Mouse (Mus musculus): Measurements from ENCODE around the gene Kctd11. TPM values are rescaled to one million over a fixed set of nuclear protein-coding genes. Genes with fewer than 3 reads are reported as not detected.

The Kctd11 gene
- total RNA-seq, 2 experiments from 2014 or later, result 3.6 to 6.0 TPM

Small RNA genes lying within 50 kb of the gene (microRNA-seq; reads per million reads assigned to microRNA genes)
- 0 to 0.95 reads per million in 2 experiments for gene Mir6924 (ENCODE audit: borderline number of aligned reads in 2 of 2)

Other genes starting within 250 kb of the Kctd11 start
- 10 to 100 TPM; 83.5 to 90.2 TPM for gene Fxr2, start 248.4 kb downstream of the Kctd11 start, total RNA-seq (2021)
- gene Sox15, start 226.1 kb downstream of the Kctd11 start, total RNA-seq (2021), result not detected
- gene Mpdu1, start 218.8 kb downstream of the Kctd11 start, total RNA-seq (2021), result 100 to 1,000 TPM in 1 of 2 experiments, 10 to 100 TPM in 1; 95.7 to 117 TPM
- 10 to 100 TPM; 20.5 to 36.7 TPM for gene Cd68, start 215.3 kb downstream of the Kctd11 start, total RNA-seq (2021)
- gene Eif4a1, start 209.0 kb downstream of the Kctd11 start, total RNA-seq (2021), result 100 to 1,000 TPM; 584 to 655 TPM
- 10 to 100 TPM; 69.0 to 79.8 TPM for gene Senp3, start 199.3 kb downstream of the Kctd11 start, total RNA-seq (2021)
- gene Tnfsf13, start 195.6 kb downstream of the Kctd11 start, total RNA-seq (2021), result 1 to 10 TPM; 2.8 to 5.3 TPM
- gene Tnfsf12, start 185.6 kb downstream of the Kctd11 start, total RNA-seq (2021), result 10 to 100 TPM; 23.7 to 26.2 TPM
- 1 to 10 TPM; 3.6 to 4.9 TPM for gene Tnfsfm13, start 185.3 kb downstream of the Kctd11 start, total RNA-seq (2021)
- 10 to 100 TPM; 55.4 to 79.7 TPM for gene Polr2a, start 122.8 kb downstream of the Kctd11 start, total RNA-seq (2021)
- gene Slc35g3, start 119.4 kb downstream of the Kctd11 start, total RNA-seq (2021), result not detected
- gene Zbtb4, start 115.5 kb downstream of the Kctd11 start, total RNA-seq (2021), result 10 to 100 TPM; 48.2 to 71.4 TPM
- 1 to 10 TPM; 1.3 to 3.9 TPM for gene Chrnb1, start 85.5 kb downstream of the Kctd11 start, total RNA-seq (2021)
- 10 to 100 TPM in 1 of 2 experiments, 1 to 10 TPM in 1; 3.0 to 13.0 TPM for gene Fgf11, start 79.5 kb downstream of the Kctd11 start, total RNA-seq (2021)
- gene Tmem102, start 75.8 kb downstream of the Kctd11 start, total RNA-seq (2021), result under 1 TPM; 0.36 to 0.51 TPM
- gene Gm39566, start 66.1 kb downstream of the Kctd11 start, total RNA-seq (2021), result not detected
- not detected for gene Spem2, start 62.9 kb downstream of the Kctd11 start, total RNA-seq (2021)
- not detected for gene Spem1, start 59.2 kb downstream of the Kctd11 start, total RNA-seq (2021)
- 10 to 100 TPM; 19.7 to 24.9 TPM for gene Nlgn2, start 43.6 kb downstream of the Kctd11 start, total RNA-seq (2021)
- gene Tmem256, start 42.9 kb downstream of the Kctd11 start, total RNA-seq (2021), result 100 to 1,000 TPM; 145 TPM
- 10 to 100 TPM; 38.2 to 46.2 TPM for gene Plscr3, start 35.0 kb downstream of the Kctd11 start, total RNA-seq (2021)
- gene Tnk1, start 22.7 kb downstream of the Kctd11 start, total RNA-seq (2021), result under 1 TPM in 1 of 2 experiments, not detected in 1; 0.38 TPM
- gene Tmem95, start 3.4 kb downstream of the Kctd11 start, total RNA-seq (2021), result not detected
- 1 to 10 TPM in 1 of 2 experiments, under 1 TPM in 1; 0.43 to 1.5 TPM for gene Acap1, start 14.1 kb upstream of the Kctd11 start, total RNA-seq (2021)
- gene 2810408A11Rik, start 19.6 kb upstream of the Kctd11 start, total RNA-seq (2021), result under 1 TPM; 0.29 to 0.86 TPM
- 10 to 100 TPM; 48.5 to 53.9 TPM for gene Neurl4, start 19.7 kb upstream of the Kctd11 start, total RNA-seq (2021)
- 10 to 100 TPM; 47.3 to 52.4 TPM for gene Gps2, start 32.5 kb upstream of the Kctd11 start, total RNA-seq (2021)
- 100 to 1,000 TPM; 579 to 673 TPM for gene Eif5a, start 40.6 kb upstream of the Kctd11 start, total RNA-seq (2021)
- gene Ybx2, start 54.4 kb upstream of the Kctd11 start, total RNA-seq (2021), result 10 to 100 TPM; 14.2 to 32.6 TPM
- gene Slc2a4, start 66.8 kb upstream of the Kctd11 start, total RNA-seq (2021), result 100 to 1,000 TPM in 1 of 2 experiments, 10 to 100 TPM in 1; 70.7 to 200 TPM
- under 1 TPM in 1 of 2 experiments, not detected in 1; 0.66 TPM for gene Cldn7, start 83.4 kb upstream of the Kctd11 start, total RNA-seq (2021)
- 100 to 1,000 TPM; 114 to 123 TPM for gene Ctdnep1, start 99.8 kb upstream of the Kctd11 start, total RNA-seq (2021)
- 10 to 100 TPM; 62.7 to 81.3 TPM for gene Elp5, start 101.1 kb upstream of the Kctd11 start, total RNA-seq (2021)
- 100 to 1,000 TPM; 436 to 473 TPM for gene Gabarap, start 109.7 kb upstream of the Kctd11 start, total RNA-seq (2021)
- gene Phf23, start 114.4 kb upstream of the Kctd11 start, total RNA-seq (2021), result 10 to 100 TPM; 51.5 to 57.5 TPM
- 10 to 100 TPM; 13.8 to 14.9 TPM for gene Dvl2, start 119.2 kb upstream of the Kctd11 start, total RNA-seq (2021)
- 1,000 to 10,000 TPM in 1 of 2 experiments, 100 to 1,000 TPM in 1; 522 to 1,041 TPM for gene Acadvl, start 134.0 kb upstream of the Kctd11 start, total RNA-seq (2021)
- 10 to 100 TPM; 24.6 to 33.0 TPM for gene Dlg4, start 135.5 kb upstream of the Kctd11 start, total RNA-seq (2021)
- under 1 TPM in 1 of 2 experiments, not detected in 1; 0.50 TPM for gene Asgr1, start 172.7 kb upstream of the Kctd11 start, total RNA-seq (2021)
- 1 to 10 TPM in 1 of 2 experiments, under 1 TPM in 1; 0.83 to 2.5 TPM for gene Asgr2, start 211.2 kb upstream of the Kctd11 start, total RNA-seq (2021)
- 1 to 10 TPM; 3.8 to 9.2 TPM for gene Mgl2, start 248.9 kb upstream of the Kctd11 start, total RNA-seq (2021)

All from adrenal gland, adult 18-20 months (tissue).